Mouse (Mus musculus) testis, postnatal 10 days (tissue): ENCODE measurements at regions not wholly inside any gene's neighbourhood (a gene's known extent, or its start where the extent isn't known, plus 50 kb on each side); places are given as distances from the start of the nearest gene placed in this dataset.

Experiments
- DNase-seq: peaks from one replicate; pipeline ENCODE4 v3.0.0; 2021; ENCODE audit warnings: low spot score

- peak; percentile 28 for DNase-seq
These were observed 77.7 kb downstream of the Fam76b start for GRCm38 (mm10) chr9:13905086-13905669.

GRCm38 (mm10) chr9:13906736-13907135, 79.2 kb downstream of the Fam76b start:
- DNase-seq = peak; percentile 7

- DNase-seq = peak; percentile 24
These were observed 82.1 kb downstream of the Fam76b start for GRCm38 (mm10) chr9:13909604-13910003.

- DNase-seq = peak; percentile 14
These were observed 82.6 kb downstream of the Fam76b start for GRCm38 (mm10) chr9:13910091-13910490.

GRCm38 (mm10) chr9:13913459-13913858, 85.9 kb downstream of the Fam76b start:
- DNase-seq = no peak

- no peak for DNase-seq
These were observed 86.6 kb downstream of the Fam76b start for GRCm38 (mm10) chr9:13914131-13914530.

GRCm38 (mm10) chr9:13914847-13915246, 87.3 kb downstream of the Fam76b start:
- no peak for DNase-seq

GRCm38 (mm10) chr9:13916837-13917236, 89.3 kb downstream of the Fam76b start:
- no peak for DNase-seq

- no peak for DNase-seq
These were observed 91.2 kb downstream of the Fam76b start for GRCm38 (mm10) chr9:13918606-13919202.

- DNase-seq = no peak
These were observed 92.4 kb downstream of the Fam76b start for GRCm38 (mm10) chr9:13919739-13920410.

- DNase-seq = no peak
These were observed 93.1 kb downstream of the Fam76b start for GRCm38 (mm10) chr9:13920623-13921022.

- no peak for DNase-seq
These were observed 104.5 kb downstream of the Fam76b start for GRCm38 (mm10) chr9:13932001-13932508.

- no peak for DNase-seq
These were observed 105.9 kb downstream of the Fam76b start for GRCm38 (mm10) chr9:13933404-13933803.

- no peak for DNase-seq
These were observed 109.8 kb downstream of the Fam76b start for GRCm38 (mm10) chr9:13937301-13937700.

GRCm38 (mm10) chr9:13946519-13946918, 119.0 kb downstream of the Fam76b start:
- DNase-seq = no peak

GRCm38 (mm10) chr9:13952157-13952556, 124.6 kb downstream of the Fam76b start:
- no peak for DNase-seq

GRCm38 (mm10) chr9:13963140-13963763, 135.7 kb downstream of the Fam76b start:
- no peak for DNase-seq

GRCm38 (mm10) chr9:13963796-13964195, 136.3 kb downstream of the Fam76b start:
- DNase-seq = no peak

- no peak for DNase-seq
These were observed 136.7 kb downstream of the Fam76b start for GRCm38 (mm10) chr9:13964256-13964655.

- DNase-seq = no peak
These were observed 138.7 kb downstream of the Fam76b start for GRCm38 (mm10) chr9:13966212-13966611.

- DNase-seq = no peak
These were observed 141.7 kb downstream of the Fam76b start for GRCm38 (mm10) chr9:13969262-13969661.

- DNase-seq = no peak
These were observed 146.1 kb downstream of the Fam76b start for GRCm38 (mm10) chr9:13973600-13973999.

GRCm38 (mm10) chr9:13974870-13975269, 147.4 kb downstream of the Fam76b start:
- DNase-seq = no peak
